Mouse (Mus musculus): ENCODE data around the gene Tesc. TPM values are rescaled to one million over a fixed set of nuclear protein-coding genes. Genes with fewer than 3 reads are reported as not detected.

The Tesc gene
- total RNA-seq (2014; rRNA removed) (1.4 and 3.8 TPM in 2 replicates), polyA plus RNA-seq (2015; fragmentation: Nextera tagmentation; extraction: Ambion mirVana) (6.9 and 7.5 TPM in 2 replicates)

- DNase-seq (ENCODE audit: low spot score), result peak; percentile 45
- H3K9me3 ChIP-seq (ENCODE audit: low read length), result no peaks in the 10 kb centered on the region
- H3K27me3 ChIP-seq (ENCODE audit: insufficient read depth, low read length), result peaks cover 34% of the 10 kb centered on the region
- H3K4me1 ChIP-seq (ENCODE audit: insufficient read depth, low read length), result peaks cover 8% of the 10 kb centered on the region
- peak; percentile 53; the same call in 1 of the 2 replicates for ATAC-seq
- peak within 1 kb of the TSS; percentile 59 for H3K4me3 ChIP-seq (ENCODE audit: low read length)
- H3K9ac ChIP-seq (replicated peaks; ENCODE audit: low read length), result peak within 1 kb of the TSS; percentile 44
- no peaks in the 10 kb centered on the region for H3K36me3 ChIP-seq (ENCODE audit: insufficient read depth, low read length)
- no peak for TF ChIP-seq CTCF (IDR thresholded peaks at IDR 0.05; ENCODE audit: low read depth)
- peak within 1 kb of the TSS; percentile 96 for H3K4me2 ChIP-seq (ENCODE audit: low read depth, low read length)
- H3K27ac ChIP-seq, result no peak within 1 kb of the TSS
- WGBS, result under 1% methylated on average over 58 of the region's 63 CpGs
These were observed at the start of gene Tesc for GRCm38 (mm10) chr5:118027698-118028190. Tesc (plus strand) TSS chr5:118027743.

- Histone ChIP-seq H3K9me3 (ENCODE audit: low read length) (no peaks in the 10 kb centered on the region), H3K27me3 (ENCODE audit: insufficient read depth, low read length) (no peaks in the 10 kb centered on the region), H3K4me1 (ENCODE audit: insufficient read depth, low read length) (0 out of 2 replicates have a peak, but pooled peaks cover 5% of the 10 kb centered on the region), H3K36me3 (ENCODE audit: insufficient read depth, low read length) (peaks cover 14% of the 10 kb centered on the region; the same call in 1 of the 2 replicates), H3K27ac (peak overlapping the region; percentile 93), H3K4me3 (ENCODE audit: low read length) (peak overlapping the region; percentile 94), H3K4me2 (ENCODE audit: low read depth, low read length) (peak overlapping the region; percentile 72), H3K9ac (replicated peaks; ENCODE audit: low read length) (peak overlapping the region; percentile 99)
- 33% methylated on average over 17 of the region's 17 CpGs for WGBS
- ATAC-seq (peak; percentile 30), DNase-seq (ENCODE audit: low spot score) (no peak)
- no peak for TF ChIP-seq CTCF (IDR thresholded peaks at IDR 0.05; ENCODE audit: low read depth)
These were observed 49.3 kb upstream of the Tesc start for GRCm38 (mm10) chr5:117978159-117978697.

- no peak for DNase-seq (ENCODE audit: low spot score)
- TF ChIP-seq CTCF (IDR thresholded peaks at IDR 0.05; ENCODE audit: low read depth), result no peak
- no peak overlapping the region for H3K27ac ChIP-seq
- no peak for ATAC-seq
- peak overlapping the region; percentile 72 for H3K4me2 ChIP-seq (ENCODE audit: low read depth, low read length)
- peaks cover 15% of the 10 kb centered on the region; the same call in 1 of the 2 replicates for H3K36me3 ChIP-seq (ENCODE audit: insufficient read depth, low read length)
- H3K27me3 ChIP-seq (ENCODE audit: insufficient read depth, low read length), result no peaks in the 10 kb centered on the region
- no peaks in the 10 kb centered on the region for H3K9me3 ChIP-seq (ENCODE audit: low read length)
- no peak overlapping the region for H3K9ac ChIP-seq (replicated peaks; ENCODE audit: low read length)
- H3K4me3 ChIP-seq (ENCODE audit: low read length), result no peak overlapping the region
- 0 out of 2 replicates have a peak, but pooled peaks cover 5% of the 10 kb centered on the region for H3K4me1 ChIP-seq (ENCODE audit: insufficient read depth, low read length)
- 39% methylated on average over 5 of the region's 5 CpGs for WGBS
These were observed 48.5 kb upstream of the Tesc start for GRCm38 (mm10) chr5:117979082-117979481.

GRCm38 (mm10) chr5:117980921-117981320 is 46.6 kb upstream of the Tesc start:
- Histone ChIP-seq H3K27ac (no peak overlapping the region), H3K4me3 (ENCODE audit: low read length) (no peak overlapping the region), H3K9ac (replicated peaks; ENCODE audit: low read length) (no peak overlapping the region), H3K4me1 (ENCODE audit: insufficient read depth, low read length) (0 out of 2 replicates have a peak, but pooled peaks cover 5% of the 10 kb centered on the region), H3K27me3 (ENCODE audit: insufficient read depth, low read length) (no peaks in the 10 kb centered on the region), H3K9me3 (ENCODE audit: low read length) (no peaks in the 10 kb centered on the region), H3K36me3 (ENCODE audit: insufficient read depth, low read length) (peaks cover 16% of the 10 kb centered on the region; the same call in 1 of the 2 replicates), H3K4me2 (ENCODE audit: low read depth, low read length) (no peak overlapping the region)
- no peak for DNase-seq (ENCODE audit: low spot score)
- WGBS, result 91% methylated on average over 8 of the region's 8 CpGs
- no peak for TF ChIP-seq CTCF (IDR thresholded peaks at IDR 0.05; ENCODE audit: low read depth)
- no peak for ATAC-seq

GRCm38 (mm10) chr5:117981943-117982342 is 45.6 kb upstream of the Tesc start:
- Histone ChIP-seq H3K9ac (replicated peaks; ENCODE audit: low read length) (no peak overlapping the region), H3K27ac (no peak overlapping the region), H3K4me1 (ENCODE audit: insufficient read depth, low read length) (0 out of 2 replicates have a peak, but pooled peaks cover 5% of the 10 kb centered on the region), H3K27me3 (ENCODE audit: insufficient read depth, low read length) (no peaks in the 10 kb centered on the region), H3K4me2 (ENCODE audit: low read depth, low read length) (no peak overlapping the region), H3K4me3 (ENCODE audit: low read length) (no peak overlapping the region), H3K9me3 (ENCODE audit: low read length) (no peaks in the 10 kb centered on the region), H3K36me3 (ENCODE audit: insufficient read depth, low read length) (peaks cover 26% of the 10 kb centered on the region)
- TF ChIP-seq CTCF (IDR thresholded peaks at IDR 0.05; ENCODE audit: low read depth), result no peak
- ATAC-seq (no peak), DNase-seq (ENCODE audit: low spot score) (no peak)
- WGBS, result 77% methylated on average over 5 of the region's 5 CpGs

GRCm38 (mm10) chr5:117986327-117986726 is 41.2 kb upstream of the Tesc start:
- WGBS, result 64% methylated on average over 4 of the region's 4 CpGs
- Histone ChIP-seq H3K4me1 (ENCODE audit: insufficient read depth, low read length) (no peaks in the 10 kb centered on the region), H3K9ac (replicated peaks; ENCODE audit: low read length) (no peak overlapping the region), H3K4me2 (ENCODE audit: low read depth, low read length) (no peak overlapping the region), H3K27me3 (ENCODE audit: insufficient read depth, low read length) (no peaks in the 10 kb centered on the region), H3K36me3 (ENCODE audit: insufficient read depth, low read length) (peaks cover 56% of the 10 kb centered on the region), H3K9me3 (ENCODE audit: low read length) (no peaks in the 10 kb centered on the region), H3K4me3 (ENCODE audit: low read length) (no peak overlapping the region), H3K27ac (no peak overlapping the region)
- DNase-seq (ENCODE audit: low spot score), result no peak
- TF ChIP-seq CTCF (IDR thresholded peaks at IDR 0.05; ENCODE audit: low read depth), result no peak
- ATAC-seq, result no peak

- DNase-seq (ENCODE audit: low spot score) (no peak), ATAC-seq (no peak)
- Histone ChIP-seq H3K9me3 (ENCODE audit: low read length) (no peaks in the 10 kb centered on the region), H3K4me3 (ENCODE audit: low read length) (no peak overlapping the region), H3K27ac (no peak overlapping the region), H3K9ac (replicated peaks; ENCODE audit: low read length) (no peak overlapping the region), H3K27me3 (ENCODE audit: insufficient read depth, low read length) (no peaks in the 10 kb centered on the region), H3K36me3 (ENCODE audit: insufficient read depth, low read length) (peaks cover 65% of the 10 kb centered on the region), H3K4me1 (ENCODE audit: insufficient read depth, low read length) (no peaks in the 10 kb centered on the region), H3K4me2 (ENCODE audit: low read depth, low read length) (no peak overlapping the region)
- 92% methylated on average over 3 of the region's 3 CpGs for WGBS
- TF ChIP-seq CTCF (IDR thresholded peaks at IDR 0.05; ENCODE audit: low read depth), result no peak
These were observed 39.7 kb upstream of the Tesc start for GRCm38 (mm10) chr5:117987891-117988290.
